Mouse (Mus musculus): ENCODE measurements around the gene Cfap97d1.
A peak's percentile ranks its signal among the peaks of the same experiment; 100 is the strongest.

Gene Cfap97d1

DNA sequence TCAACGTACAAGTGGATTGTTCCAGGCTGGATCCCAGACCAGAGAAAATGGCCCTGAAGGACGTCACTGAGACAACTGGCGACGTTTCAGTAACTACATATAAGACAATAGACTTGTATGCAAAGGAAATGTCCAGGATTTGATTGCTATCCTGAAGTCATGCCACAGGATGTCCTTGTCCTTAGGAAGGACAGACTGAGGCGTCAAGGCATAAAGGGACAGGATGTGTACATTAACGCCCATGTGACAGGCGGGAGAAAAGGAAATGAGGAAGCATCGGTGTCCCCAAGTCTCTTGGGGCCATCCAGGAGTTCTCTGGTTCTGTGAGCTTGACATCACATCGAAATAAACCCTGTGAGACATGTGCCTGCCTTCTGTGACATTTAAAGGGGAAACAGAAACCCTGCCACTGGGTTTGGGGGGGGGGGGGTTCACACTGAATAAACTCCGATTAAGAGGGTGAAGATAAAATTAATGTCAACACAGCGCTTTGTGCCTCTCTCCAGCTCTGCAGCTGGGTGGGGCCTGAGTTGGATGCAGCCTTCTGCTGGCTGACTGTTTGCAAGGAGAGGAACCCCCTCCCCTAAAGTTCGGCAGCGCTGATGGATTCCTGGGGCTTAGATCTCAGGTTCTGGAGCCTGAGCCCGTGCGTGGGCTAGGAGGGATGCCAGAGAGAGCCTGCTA, 25.0 kb downstream of the Cfap97d1 start:
- no peak for DNase-seq (ENCODE audit: low read depth, low spot score)

DNA sequence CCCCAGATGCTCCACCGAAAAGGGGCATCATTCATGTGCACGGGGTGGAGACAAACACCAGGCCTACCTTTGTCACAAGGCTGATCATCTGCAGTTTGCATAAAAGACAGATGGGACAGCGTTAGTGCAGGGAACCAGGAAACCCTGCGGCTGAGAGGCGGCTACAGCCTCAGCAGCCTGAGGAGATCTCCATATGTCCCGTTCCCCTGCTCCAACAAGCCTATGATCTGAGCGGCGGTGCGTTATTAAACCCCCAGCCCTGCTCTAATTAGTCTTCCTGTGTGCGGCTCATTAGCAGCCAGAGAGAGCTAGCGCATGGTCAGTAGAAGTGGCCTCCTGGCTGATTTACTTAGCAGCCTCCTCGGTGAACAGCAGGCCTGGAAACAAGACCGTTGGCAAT, 26.1 kb downstream of the Cfap97d1 start:
- no peak for DNase-seq (ENCODE audit: low read depth, low spot score)

DNA sequence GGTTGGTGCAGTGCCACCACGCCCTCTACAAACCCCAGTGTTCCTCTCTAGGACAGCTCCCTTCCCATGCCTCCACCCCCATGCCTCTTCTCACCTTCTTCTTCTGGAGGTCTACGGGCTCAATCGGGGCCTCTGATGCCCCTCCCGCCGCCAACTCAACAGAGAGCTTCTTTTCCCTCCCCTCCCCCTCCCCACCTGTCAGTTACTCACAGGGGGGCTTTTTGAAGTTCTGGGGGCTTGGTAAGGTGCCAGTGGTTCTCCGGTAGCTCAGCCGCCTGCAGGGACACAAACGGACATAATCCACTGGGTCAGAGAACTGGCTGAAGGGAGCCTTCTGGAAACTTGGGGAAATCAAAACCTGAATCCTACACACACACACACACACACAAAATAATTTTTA, 27.4 kb downstream of the Cfap97d1 start:
- DNase-seq (ENCODE audit: low read depth, low spot score): no peak

DNA sequence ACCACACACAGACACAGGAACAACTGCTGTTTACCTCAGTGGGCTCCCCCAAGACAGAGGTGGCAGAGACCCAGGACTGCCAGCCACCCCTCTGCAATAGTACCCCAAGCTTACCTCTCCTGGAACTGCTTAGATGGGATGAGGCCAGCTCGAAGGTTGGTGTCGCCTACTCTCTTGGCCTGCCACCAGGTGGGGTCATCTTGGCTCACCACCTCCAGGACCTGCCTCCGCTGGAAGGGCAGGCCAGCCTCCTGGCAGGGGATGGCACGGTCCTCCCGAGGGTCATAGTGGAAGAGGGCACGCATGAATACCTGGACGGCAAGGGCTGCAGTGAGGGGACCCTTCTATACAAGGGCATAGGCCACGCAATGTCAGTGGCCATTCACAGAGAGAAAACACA, 29.1 kb downstream of the Cfap97d1 start:
- no peak for DNase-seq (ENCODE audit: low read depth, low spot score)

DNA sequence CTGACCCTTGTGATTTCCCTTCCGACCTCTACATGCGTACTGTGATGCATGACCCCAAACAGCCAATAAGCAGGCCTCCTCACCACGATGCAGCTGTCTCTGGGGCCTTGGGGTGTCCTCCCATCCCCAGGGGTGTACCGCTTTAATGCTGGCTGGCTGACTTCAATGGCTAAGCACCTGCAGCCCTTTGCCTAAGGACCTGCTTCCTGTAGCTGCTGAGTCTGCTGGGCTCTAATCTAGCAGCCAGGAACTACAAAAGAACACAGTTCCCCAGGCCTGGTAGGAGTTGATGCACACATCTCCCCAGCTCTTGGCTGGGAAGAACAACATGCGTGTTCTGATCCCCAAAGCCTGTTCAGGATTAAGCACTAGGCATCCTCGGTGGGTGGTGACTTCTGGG, 31.4 kb downstream of the Cfap97d1 start:
- DNase-seq (ENCODE audit: low read depth, low spot score): peak; percentile 4

DNA sequence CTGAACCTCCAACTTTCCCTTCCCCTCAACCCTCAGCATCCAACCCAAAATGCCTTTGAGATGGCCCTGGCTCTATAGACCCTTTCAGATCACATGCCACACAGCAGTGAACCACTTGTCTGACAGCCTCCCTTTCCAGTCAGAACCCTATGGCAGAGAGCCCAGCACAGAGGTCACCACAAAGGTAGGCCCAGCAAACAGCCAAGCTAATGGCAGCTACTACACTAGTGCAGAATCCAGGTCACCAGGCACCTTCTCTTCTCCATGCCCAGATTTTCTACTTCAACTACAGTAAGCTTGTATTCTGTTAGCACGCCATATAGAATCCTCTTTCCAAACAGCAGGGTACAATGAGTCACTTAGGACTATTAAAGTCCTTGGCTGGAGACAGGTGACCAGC, 32.1 kb downstream of the Cfap97d1 start:
- no peak for DNase-seq (ENCODE audit: low read depth, low spot score)

DNA sequence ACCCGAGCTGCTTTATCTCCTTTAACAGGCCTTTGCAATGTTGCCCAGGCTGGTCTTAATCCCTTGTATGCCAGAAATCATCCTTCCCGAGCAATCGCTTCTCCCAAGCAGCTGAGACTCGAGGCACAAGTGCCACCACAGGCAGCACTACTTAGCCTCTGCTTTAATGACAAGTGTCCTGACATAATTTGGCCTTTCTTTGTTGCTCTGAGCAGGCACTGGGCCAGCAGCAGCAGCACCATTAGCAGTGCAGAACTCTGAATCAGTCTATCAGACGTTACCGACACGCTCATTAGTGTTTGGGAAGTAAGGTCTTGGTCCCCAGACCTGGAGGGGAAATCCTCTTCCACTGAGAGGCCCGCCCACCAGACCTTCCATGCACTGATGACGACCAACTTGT, 35.7 kb downstream of the Cfap97d1 start:
- DNase-seq (ENCODE audit: low read depth, low spot score): no peak

DNA sequence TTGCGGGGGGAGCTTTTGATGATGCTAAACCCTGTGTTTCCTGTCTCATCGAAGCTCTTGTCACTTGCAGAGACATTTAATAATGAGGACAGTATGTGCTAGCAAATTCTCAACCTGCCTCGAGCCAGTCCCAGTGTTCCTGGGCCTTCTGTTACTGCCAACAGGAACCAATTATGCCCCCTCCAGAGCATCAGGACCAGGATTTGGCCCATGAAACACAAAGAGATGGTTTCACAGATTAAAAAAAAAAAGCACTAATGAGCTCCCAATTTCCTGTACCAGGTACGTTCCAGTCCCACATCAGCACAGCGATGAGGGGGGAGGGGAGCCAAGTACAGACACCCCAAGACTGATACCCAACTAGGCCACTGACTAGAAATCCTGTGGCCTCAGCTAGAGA, 37.1 kb downstream of the Cfap97d1 start:
- no peak for DNase-seq (ENCODE audit: low read depth, low spot score)

DNA sequence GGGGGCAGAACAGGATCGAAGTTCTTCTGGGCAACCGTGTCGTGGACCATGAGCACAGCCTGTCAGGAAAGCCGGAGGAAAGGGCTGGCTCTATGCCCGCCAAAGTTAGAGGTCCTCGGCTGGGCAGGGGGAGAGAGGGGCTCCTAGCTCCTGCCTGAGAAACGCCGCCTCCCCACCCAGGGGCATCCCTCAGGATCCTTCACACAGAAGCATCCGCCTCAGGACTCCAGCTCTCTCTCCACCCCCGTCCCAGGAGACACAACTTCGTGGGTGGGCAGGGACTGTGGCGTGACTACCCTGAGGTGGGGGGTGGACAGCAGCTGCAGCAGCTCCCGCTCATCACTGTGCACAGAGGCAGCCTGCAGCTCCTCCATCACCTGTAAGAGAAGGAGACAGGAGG, 39.3 kb downstream of the Cfap97d1 start:
- no peak for DNase-seq (ENCODE audit: low read depth, low spot score)

DNA sequence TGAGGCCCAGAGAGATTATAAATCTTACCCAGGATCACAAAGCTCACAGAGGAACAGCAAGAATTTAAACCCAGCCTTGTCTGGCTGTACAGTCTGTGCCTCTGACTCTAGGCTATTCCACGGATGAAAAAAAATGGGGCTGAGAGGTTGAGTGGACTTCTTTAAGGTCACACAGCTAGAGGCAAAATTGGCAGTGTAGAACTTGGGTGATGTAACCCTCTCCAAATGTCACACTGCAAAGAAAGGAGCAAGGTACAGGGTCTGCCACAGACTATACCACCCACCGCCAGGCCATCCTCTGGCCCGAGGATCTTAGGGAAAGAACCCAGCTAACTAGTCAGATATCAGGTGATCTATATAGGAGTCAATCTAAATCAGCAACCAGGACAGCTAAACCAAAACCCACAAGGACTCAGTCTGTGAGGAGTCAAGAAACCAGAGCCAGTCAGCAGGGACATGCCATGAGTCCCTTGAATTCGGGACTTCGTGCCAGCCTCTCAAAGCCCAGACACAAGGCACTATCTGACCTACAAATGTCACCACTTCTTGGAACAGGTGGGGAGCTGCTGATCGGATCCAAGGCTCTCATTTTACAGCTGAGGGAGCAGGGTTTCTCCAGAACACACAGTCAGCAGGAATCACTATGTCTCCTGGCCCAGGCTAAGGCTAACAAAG, 40.1 kb downstream of the Cfap97d1 start:
- DNase-seq (ENCODE audit: low read depth, low spot score): no peak

DNA sequence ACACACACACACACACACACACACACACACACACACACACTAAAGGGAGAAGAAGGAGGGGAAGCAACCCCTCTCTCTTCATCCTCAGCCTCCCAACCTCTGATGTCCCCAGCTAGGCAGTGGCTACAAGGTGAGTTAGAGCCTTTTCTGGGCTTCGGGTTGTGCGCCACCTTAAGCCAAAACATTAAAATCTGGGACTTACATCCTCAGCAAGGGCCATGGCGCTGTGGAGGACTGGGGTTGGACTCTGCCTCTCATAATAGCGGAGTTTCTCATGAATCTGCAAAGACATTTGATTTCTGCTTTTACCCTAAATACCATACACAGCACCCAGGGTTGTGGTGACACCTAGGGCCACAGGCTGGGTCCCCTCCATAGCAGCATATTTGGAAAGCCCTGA, 40.8 kb downstream of the Cfap97d1 start:
- DNase-seq (ENCODE audit: low read depth, low spot score): no peak

DNA sequence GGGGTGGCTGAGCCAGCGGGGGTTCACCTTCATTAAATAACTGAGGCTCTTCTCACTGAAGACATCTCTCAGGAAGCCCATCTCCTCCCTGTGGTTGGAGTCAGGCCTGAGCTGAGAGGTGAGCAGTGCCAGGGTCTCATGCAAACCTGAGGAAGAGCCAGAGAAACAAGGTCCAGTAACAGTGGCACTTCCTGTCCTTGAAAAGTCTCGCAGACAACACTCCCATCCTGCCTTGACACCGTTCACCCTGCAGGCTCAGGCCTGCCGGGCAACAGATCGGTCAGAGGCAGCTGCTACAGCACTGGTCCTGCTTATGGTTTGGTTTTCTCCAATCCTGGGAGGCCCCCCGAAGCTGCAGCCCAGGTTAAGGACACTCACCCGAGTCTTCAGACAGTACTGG, 41.3 kb downstream of the Cfap97d1 start:
- DNase-seq (ENCODE audit: low read depth, low spot score): no peak

DNA sequence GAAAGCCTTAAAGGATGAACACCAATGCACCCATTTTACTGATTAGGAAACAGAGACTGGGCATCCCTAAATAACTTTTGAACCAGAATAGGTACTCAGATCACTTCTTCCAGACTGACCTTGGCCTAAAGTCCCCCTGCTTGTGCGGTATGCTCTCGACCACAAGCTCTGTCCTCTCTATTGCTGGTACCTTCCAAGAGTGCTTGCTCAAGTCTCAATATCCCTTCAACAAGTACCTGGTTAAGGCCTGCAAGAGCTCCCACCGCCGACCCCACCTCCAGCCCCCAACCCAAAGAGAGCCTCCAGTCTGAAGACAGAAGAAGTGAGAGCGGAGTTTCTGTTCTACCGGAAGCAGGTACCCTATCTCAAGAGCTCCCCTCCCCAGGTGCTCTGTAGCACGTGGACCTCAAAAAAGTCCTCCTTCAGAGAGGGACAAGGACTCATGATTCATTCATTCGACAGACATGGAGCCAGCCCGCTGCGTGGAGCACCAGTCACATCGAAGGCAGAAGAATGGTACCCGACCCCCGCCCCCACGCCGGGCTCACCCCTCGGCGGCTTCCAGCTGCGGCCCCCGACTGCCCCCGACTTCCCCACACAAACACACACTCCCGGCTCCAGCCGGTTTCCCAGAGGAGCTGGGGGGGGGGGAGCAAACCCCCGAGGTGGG, 42.0 kb downstream of the Cfap97d1 start:
- no peak for DNase-seq (ENCODE audit: low read depth, low spot score)

DNA sequence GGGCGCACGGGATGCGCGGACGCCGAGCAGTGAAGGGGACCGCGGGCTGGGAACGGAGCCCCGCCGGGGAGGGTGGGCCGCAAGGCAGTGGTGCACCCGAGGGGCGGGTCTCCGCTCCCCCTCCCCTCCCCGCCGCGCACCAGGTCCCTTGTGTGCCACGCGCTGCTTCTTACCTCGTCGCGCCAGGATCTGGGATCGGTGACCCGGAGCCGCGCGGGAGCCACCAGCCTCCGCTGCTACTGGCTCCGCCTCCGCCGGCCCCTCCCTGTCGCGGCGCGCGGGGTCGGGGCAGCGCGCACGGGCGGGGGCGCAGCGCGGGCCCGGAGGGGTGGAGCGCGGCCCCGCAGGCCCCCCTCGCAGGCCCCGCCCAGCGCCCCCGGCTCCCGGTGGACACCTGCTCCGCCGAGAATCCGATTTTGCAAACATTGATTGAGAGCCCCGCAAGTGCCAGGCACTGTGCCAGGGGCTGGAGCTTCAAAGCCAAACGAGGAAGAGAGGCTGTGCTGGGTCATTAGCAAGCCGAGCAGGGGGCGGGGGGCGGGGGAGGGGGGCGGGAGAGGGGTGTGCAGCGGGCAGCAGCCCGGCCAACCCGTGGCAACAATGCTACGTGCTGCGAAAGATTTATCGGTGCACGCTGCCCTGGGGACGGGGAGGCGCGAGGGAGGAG, 42.7 kb downstream of the Cfap97d1 start:
- no peak for DNase-seq (ENCODE audit: low read depth, low spot score)

DNA sequence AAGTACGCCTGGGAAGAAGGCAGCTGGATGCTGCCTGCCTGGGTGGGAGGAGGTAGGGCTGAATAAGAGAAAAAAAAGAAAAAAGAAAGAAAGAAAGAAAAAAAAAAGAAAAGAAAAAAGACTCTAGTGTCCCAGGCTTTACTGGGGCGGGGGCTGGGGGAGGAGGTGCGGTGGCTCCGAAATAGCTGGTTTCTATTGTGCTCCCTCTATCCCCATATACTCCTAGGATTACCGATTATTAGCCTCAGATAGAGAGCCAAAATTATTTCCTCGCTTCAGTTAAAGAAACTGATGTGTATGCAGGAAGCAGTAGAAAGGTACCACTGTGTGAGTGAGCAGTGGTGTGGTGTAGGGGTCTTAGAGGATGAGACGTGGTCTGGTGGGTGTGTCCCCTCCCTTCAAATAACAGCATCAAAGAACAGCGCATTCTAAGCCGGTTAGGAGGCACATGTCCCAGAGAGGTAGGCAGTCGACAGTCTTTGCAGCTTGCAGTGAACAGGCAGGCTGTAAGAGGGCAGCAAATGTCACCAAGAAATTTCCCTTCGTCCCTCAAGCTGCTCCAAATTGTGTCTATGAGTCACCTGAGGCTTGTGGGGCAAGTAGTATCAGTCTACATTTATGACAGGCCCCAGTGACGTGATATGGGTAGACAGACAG, 43.4 kb downstream of the Cfap97d1 start:
- DNase-seq (ENCODE audit: low read depth, low spot score): no peak

DNA sequence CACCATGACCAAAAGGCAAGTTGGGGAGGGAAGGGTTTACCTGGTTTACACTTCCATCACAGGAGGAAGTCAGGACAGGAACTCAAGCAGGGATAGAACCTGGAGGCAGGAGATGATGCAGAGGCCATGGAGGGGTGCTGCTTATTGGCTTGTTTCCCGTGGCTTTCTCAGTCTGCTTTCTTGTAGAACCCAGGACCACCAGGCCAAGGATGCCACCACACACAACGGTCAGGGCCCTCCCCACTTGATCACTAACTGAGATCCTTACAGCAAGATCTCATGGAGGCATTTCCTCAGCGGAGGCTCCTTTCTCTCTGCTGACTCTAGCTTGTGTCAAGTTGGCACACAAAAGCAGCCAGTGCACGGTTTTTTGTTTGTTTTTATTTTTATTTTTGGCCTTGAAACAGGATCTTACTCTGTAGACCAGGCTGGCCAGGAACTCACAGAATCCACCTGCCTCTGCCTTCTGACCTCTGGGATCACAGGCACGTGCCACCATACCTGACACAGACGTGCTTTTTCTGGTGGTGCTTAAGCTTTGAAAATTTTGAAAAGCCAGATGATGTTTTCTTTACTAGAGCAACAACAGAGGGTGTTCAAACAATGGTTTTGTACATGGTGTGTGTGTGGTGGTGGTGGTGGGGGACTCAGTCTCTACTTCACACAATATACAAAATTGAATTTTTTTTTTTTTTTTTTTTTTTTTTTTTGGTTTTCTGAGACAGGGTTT, 44.2 kb downstream of the Cfap97d1 start, which contains the start of gene Mpp3:
Mpp3 (minus strand) TSS at position 375 of the 730 bp plus-strand sequence.
- no peak for DNase-seq (ENCODE audit: low read depth, low spot score)

DNA sequence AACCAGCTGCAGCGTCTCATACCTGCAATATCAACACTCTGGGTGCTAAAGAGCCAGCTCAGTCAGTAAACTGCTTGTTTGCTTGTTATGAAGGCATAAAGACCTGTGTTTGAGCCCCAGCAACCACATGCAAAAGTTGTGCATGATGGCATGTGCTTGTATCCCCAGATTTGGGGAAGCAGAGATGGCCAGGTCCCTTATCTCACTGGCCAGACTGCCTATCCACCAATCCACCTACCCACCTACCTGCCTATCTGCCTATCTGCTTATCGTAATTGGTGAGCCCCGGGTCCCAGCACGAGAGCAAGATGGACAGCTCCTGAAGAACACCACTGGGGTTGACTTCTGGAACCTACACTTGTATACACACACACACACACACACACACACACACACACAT, 45.2 kb downstream of the Cfap97d1 start:
- DNase-seq (ENCODE audit: low read depth, low spot score): no peak

DNA sequence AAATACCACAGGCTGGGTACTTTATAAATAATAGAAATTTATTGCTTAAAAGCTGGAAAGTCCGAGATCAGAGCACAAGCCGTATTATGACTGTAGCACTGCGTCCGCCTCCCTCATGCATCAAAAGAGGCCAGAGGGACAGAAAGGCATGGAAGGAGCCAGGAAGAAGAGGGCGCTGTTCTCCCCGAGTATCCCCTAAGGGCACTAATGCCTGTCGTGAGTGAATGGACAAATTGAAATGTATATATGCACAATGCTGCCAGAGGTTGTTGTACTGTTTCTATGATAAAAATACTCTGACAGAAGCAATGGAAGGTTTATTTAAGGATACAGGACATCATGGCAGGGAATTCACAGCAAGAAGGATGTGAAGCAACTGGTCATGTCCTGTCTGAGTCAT, 45.9 kb downstream of the Cfap97d1 start:
- DNase-seq (ENCODE audit: low read depth, low spot score): no peak

DNA sequence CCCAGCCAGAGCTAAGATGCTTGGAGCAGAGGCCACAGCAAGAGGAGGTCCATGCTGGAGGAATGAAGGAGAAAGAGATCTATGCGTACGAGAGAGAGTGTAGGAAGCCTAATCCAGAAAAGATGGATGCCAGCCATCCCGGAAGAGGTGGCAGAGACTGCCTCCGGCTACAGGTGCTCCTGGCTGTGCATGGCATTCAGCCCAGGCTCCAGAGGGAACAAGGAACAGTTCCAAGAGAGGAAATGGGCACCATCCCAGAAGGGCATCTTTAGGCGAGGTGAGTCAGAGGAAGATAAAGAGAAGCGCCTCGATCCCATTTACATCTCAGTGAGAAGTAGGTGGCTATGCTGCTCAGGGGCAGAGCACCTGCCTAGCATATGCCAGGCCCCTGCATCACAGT, 47.1 kb downstream of the Cfap97d1 start:
- DNase-seq (ENCODE audit: low read depth, low spot score): no peak

DNA sequence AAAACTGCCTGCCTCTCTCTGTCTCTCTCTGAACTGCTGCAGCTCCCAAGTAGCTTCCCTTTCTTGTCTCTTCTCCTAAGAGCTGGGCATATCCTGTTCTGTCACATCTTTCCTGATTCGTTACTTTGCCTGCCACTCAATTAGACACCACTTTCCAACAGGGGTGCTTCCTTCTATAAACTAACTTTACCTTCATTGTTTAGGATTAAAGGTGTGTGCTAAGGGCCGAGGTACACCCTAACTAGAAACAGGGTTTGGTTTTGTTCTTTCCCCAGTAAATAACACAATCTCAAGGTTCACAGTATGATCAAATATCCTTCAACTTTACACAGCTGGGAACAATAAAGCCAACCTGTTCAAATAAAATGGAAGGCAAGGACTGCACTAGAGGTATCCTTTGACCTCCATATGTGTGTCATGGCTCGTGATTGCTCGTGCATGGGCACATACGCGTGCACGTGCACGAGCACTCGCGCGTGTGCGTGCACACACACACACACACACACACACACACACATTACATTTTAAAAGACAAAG, 49.0 kb downstream of the Cfap97d1 start:
- DNase-seq (ENCODE audit: low read depth, low spot score): no peak

DNA sequence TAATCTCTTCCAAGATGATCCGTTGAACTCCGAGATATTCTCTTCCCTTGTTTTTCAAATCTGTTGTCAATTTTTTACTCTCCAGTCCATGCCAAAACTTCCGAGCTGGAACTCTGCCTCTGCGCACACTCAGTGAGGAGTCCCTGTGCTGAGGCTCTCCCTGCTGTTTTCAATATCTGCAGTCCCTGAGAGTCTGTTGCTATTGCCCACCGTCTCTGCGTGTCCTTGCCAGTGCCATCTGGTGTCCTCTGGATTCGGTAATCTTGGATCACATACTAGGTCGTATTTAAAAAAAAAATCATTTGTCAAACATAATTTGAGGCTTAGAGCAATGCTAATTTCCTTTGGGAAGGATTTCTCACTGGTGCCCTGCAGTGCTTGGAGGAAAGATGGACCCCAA, 50.8 kb downstream of the Cfap97d1 start:
- no peak for DNase-seq (ENCODE audit: low read depth, low spot score)

All from A20 (cell line).